Mouse (Mus musculus): ENCODE results near the gene Kif22. TPM values are rescaled to one million over a fixed set of nuclear protein-coding genes. Genes with fewer than 3 reads are reported as not detected.
A peak's percentile ranks its signal among the peaks of the same experiment; 100 is the strongest.

Kif22 gene
- polyA plus RNA-seq, 1 experiment from 2014 or later: 80.9 TPM

- Histone ChIP-seq H3K9me3 (replicated peaks) (no peaks in the 10 kb centered on the region), H3K36me3 (peaks cover 34% of the 10 kb centered on the region), H3K4me1 (replicated peaks) (peaks cover 54% of the 10 kb centered on the region), H3K27ac (ENCODE audit: poor library complexity, severe bottlenecking) (peak overlapping the region; percentile 19; the same call in 1 of the 2 replicates), H3K4me2 (peak overlapping the region; percentile 87), H3K27me3 (replicated peaks) (no peaks in the 10 kb centered on the region), H3K4me3 (peak overlapping the region; percentile 42), H3K9ac (peak overlapping the region; percentile 97)
- 56% methylated on average over 5 of the region's 5 CpGs for WGBS
- no peak for ATAC-seq (ENCODE audit: insufficient number of reproducible peaks, low FRiP score)
These were observed 20.4 kb downstream of the Kif22 start for GRCm38 (mm10) chr7:127021563-127022527.

DNA sequence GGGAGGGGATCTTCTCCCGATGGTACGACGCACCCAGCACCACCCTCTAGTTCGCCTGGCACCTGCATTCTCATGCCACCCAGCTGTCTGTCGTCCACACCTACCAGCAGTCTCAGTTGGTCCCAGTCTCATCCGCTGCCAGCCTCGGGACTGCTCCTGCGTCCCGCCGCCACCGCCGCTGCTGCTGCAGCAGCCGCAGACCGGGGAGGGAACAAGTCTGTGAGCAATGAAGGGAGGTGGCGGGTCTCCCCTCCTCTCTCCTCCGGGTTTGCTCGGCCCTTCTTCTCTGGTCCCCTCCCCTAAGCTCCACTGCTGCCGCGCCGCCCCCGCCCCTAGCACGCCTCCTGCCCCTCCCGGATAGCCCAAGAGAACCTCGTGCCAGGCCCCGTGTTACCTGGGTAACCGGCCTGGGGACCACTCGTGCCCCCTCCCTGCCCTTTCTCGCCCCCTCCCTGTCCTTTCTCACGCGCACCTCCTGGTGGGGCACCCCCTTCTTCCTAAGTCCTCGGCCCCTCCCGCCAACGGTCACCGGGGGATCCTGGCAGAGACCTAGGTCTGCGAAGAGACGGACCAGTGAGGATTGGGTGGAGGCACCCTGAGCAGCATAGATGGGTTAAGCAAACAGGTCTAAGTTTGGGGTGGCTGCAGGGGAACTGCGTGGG lies 21.2 kb downstream of the Kif22 start, which contains the start of the genes Gm42742 and Prrt2:
TSS of gene Gm42742 (minus strand) at position 197 of the 662 bp plus-strand sequence.
TSS of gene Prrt2 (minus strand) at position 311 of the 662 bp plus-strand sequence.
- Histone ChIP-seq H3K9me3 (replicated peaks) (no peaks in the 10 kb centered on the region), H3K9ac (peak within 1 kb of the TSS; percentile 70), H3K4me1 (replicated peaks) (peaks cover 54% of the 10 kb centered on the region), H3K27me3 (replicated peaks) (no peaks in the 10 kb centered on the region), H3K36me3 (peaks cover 34% of the 10 kb centered on the region), H3K4me3 (peak within 1 kb of the TSS; percentile 42), H3K27ac (ENCODE audit: poor library complexity, severe bottlenecking) (peak within 1 kb of the TSS; percentile 19; the same call in 1 of the 2 replicates), H3K4me2 (peak within 1 kb of the TSS; percentile 87)
- ATAC-seq (ENCODE audit: insufficient number of reproducible peaks, low FRiP score): no peak
- WGBS: 1% methylated on average over 32 of the region's 37 CpGs

DNA sequence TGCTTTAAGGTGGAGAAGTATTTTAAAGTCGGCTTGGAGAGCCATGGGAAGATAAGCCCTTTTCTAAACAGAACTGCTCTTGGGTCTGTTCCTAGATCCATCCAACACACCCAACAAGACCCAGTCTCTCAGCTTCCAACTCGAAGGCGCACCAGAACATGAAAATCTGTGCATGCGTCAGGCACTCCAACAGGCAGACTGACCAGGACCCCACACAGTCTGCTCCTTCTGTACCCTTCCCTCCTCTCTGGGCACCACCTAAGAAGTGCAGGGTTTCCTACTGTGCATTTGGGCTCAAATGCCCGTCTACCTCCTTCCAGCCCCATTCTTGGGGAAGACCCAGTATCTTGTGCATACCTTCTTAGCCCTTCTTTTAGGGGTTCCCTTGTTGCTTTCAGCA lies 21.8 kb downstream of the Kif22 start:
- Histone ChIP-seq H3K4me1 (replicated peaks) (peaks cover 59% of the 10 kb centered on the region), H3K9me3 (replicated peaks) (no peaks in the 10 kb centered on the region), H3K4me2 (peak overlapping the region; percentile 87), H3K9ac (peak overlapping the region; percentile 70), H3K36me3 (peaks cover 38% of the 10 kb centered on the region), H3K27me3 (replicated peaks) (no peaks in the 10 kb centered on the region), H3K27ac (ENCODE audit: poor library complexity, severe bottlenecking) (0 out of 2 replicates have a peak overlapping the region, but pooled peaks have one; percentile 1), H3K4me3 (peak overlapping the region; percentile 42)
- no peak for ATAC-seq (ENCODE audit: insufficient number of reproducible peaks, low FRiP score)
- 39% methylated on average over 5 of the region's 5 CpGs for WGBS

- Histone ChIP-seq H3K4me2 (peak overlapping the region; percentile 87), H3K36me3 (peaks cover 41% of the 10 kb centered on the region), H3K9me3 (replicated peaks) (no peaks in the 10 kb centered on the region), H3K4me3 (peak overlapping the region; percentile 42; the same call in 1 of the 2 replicates), H3K27ac (ENCODE audit: poor library complexity, severe bottlenecking) (no peak overlapping the region), H3K9ac (no peak overlapping the region; the same call in 1 of the 2 replicates), H3K4me1 (replicated peaks) (peaks cover 63% of the 10 kb centered on the region), H3K27me3 (replicated peaks) (no peaks in the 10 kb centered on the region)
- WGBS: 69% methylated on average over 3 of the region's 3 CpGs
- ATAC-seq (ENCODE audit: insufficient number of reproducible peaks, low FRiP score): no peak
These were observed 22.2 kb downstream of the Kif22 start for GRCm38 (mm10) chr7:127020031-127020430.

GRCm38 (mm10) chr7:127019306-127019960 lies 22.8 kb downstream of the Kif22 start:
- Histone ChIP-seq H3K27me3 (replicated peaks) (no peaks in the 10 kb centered on the region), H3K4me2 (peak overlapping the region; percentile 87; the same call in 1 of the 2 replicates), H3K36me3 (peaks cover 37% of the 10 kb centered on the region), H3K9ac (no peak overlapping the region), H3K4me3 (no peak overlapping the region), H3K27ac (ENCODE audit: poor library complexity, severe bottlenecking) (no peak overlapping the region), H3K4me1 (replicated peaks) (peaks cover 63% of the 10 kb centered on the region), H3K9me3 (replicated peaks) (no peaks in the 10 kb centered on the region)
- WGBS: 79% methylated on average over 14 of the region's 14 CpGs
- no peak for ATAC-seq (ENCODE audit: insufficient number of reproducible peaks, low FRiP score)

GRCm38 (mm10) chr7:127018416-127019305 lies 23.6 kb downstream of the Kif22 start:
- ATAC-seq (ENCODE audit: insufficient number of reproducible peaks, low FRiP score): no peak
- no peaks in the 10 kb centered on the region for H3K27me3 ChIP-seq (replicated peaks)
- peak overlapping the region; percentile 11; the same call in 1 of the 2 replicates for H3K4me2 ChIP-seq
- WGBS: 77% methylated on average over 15 of the region's 15 CpGs
- no peaks in the 10 kb centered on the region for H3K9me3 ChIP-seq (replicated peaks)
- peak overlapping the region; percentile 3; the same call in 1 of the 2 replicates for H3K9ac ChIP-seq
- peaks cover 30% of the 10 kb centered on the region for H3K36me3 ChIP-seq
- no peak overlapping the region for H3K4me3 ChIP-seq
- H3K4me1 ChIP-seq (replicated peaks): peaks cover 62% of the 10 kb centered on the region
- no peak overlapping the region for H3K27ac ChIP-seq (ENCODE audit: poor library complexity, severe bottlenecking)

- Histone ChIP-seq H3K4me3 (no peak overlapping the region), H3K9me3 (replicated peaks) (no peaks in the 10 kb centered on the region), H3K36me3 (peaks cover 30% of the 10 kb centered on the region), H3K4me1 (replicated peaks) (peaks cover 61% of the 10 kb centered on the region), H3K4me2 (no peak overlapping the region), H3K9ac (0 out of 2 replicates have a peak overlapping the region, but pooled peaks have one; percentile 3), H3K27me3 (replicated peaks) (no peaks in the 10 kb centered on the region), H3K27ac (ENCODE audit: poor library complexity, severe bottlenecking) (no peak overlapping the region)
- ATAC-seq (ENCODE audit: insufficient number of reproducible peaks, low FRiP score): no peak
- 45% methylated on average over 6 of the region's 6 CpGs for WGBS
These were observed 24.3 kb downstream of the Kif22 start for GRCm38 (mm10) chr7:127017950-127018345.

DNA sequence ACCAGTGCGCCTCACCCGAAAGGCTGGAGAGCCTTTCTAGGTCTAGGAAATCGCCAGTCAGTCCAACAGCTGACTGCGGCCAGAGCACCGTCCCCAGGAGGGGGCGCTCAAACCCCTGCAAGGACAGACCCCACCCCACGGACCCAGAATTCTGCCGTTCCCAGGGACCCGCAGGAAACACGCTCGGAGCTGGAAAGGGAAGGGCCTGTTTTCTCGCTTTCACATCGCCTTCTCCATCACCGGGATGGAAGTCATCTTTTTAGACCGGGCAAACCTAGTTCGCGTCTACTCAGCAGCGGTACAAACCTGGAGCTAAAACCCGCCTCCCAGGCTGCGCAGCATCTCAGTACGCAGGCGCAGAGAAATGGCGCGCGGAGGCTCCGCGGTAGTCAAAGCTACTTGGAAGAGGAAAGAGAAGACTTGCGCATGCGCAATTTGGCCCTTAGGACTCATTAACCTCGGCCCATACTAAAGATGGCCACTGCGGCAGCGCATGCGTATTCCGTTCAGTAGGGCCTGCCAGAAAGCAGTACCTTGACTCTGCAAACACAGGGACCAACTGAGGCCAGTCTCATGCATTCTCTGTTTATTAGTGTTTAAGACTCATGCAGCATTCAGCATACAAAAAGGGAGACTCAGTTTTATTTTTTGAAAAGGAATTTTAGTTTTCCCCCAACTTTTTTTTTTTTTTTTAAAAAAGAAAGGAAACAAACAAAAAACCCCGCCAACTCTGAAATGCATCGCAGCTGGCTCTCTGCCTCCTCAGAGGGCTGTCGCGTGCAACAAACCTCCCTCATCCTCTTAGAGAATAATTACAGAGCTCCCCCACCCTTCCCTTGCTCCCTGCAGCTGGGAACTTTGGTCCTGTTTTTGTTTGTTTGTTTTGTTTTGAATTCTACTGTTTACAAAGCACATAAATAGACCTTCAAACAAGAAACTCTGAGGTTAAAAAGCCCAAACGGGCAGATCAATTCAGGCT lies 25.0 kb downstream of the Kif22 start, which contains the start of gene Pagr1a:
TSS of gene Pagr1a (minus strand) at position 382 of the 979 bp plus-strand sequence.
- peak within 1 kb of the TSS; percentile 89 for H3K4me2 ChIP-seq
- peak within 1 kb of the TSS; percentile 63 for H3K4me3 ChIP-seq
- H3K9me3 ChIP-seq (replicated peaks): no peaks in the 10 kb centered on the region
- peak within 1 kb of the TSS; percentile 95 for H3K27ac ChIP-seq (ENCODE audit: poor library complexity, severe bottlenecking)
- H3K4me1 ChIP-seq (replicated peaks): peaks cover 54% of the 10 kb centered on the region
- 5% methylated on average over 39 of the region's 39 CpGs for WGBS
- peak; percentile 87 for ATAC-seq (ENCODE audit: insufficient number of reproducible peaks, low FRiP score)
- H3K27me3 ChIP-seq (replicated peaks): no peaks in the 10 kb centered on the region
- peaks cover 30% of the 10 kb centered on the region for H3K36me3 ChIP-seq
- H3K9ac ChIP-seq: peak within 1 kb of the TSS; percentile 80

GRCm38 (mm10) chr7:127016486-127016938 lies 25.8 kb downstream of the Kif22 start:
- H3K4me1 ChIP-seq (replicated peaks): peaks cover 47% of the 10 kb centered on the region
- H3K27me3 ChIP-seq (replicated peaks): no peaks in the 10 kb centered on the region
- ATAC-seq (ENCODE audit: insufficient number of reproducible peaks, low FRiP score): peak; percentile 70
- peak overlapping the region; percentile 89 for H3K4me2 ChIP-seq
- H3K9ac ChIP-seq: peak overlapping the region; percentile 80
- peaks cover 30% of the 10 kb centered on the region for H3K36me3 ChIP-seq
- peak overlapping the region; percentile 95 for H3K27ac ChIP-seq (ENCODE audit: poor library complexity, severe bottlenecking)
- no peaks in the 10 kb centered on the region for H3K9me3 ChIP-seq (replicated peaks)
- peak overlapping the region; percentile 63 for H3K4me3 ChIP-seq
- WGBS: 0% methylated on average over 22 of the region's 22 CpGs
